Mouse (Mus musculus): ENCODE data around the gene Rab5b. TPM values are rescaled to one million over a fixed set of nuclear protein-coding genes. Genes with fewer than 3 reads are reported as not detected.

Gene Rab5b
- polyA plus RNA-seq, 1 experiment from 2014 or later: 143 TPM

DNA sequence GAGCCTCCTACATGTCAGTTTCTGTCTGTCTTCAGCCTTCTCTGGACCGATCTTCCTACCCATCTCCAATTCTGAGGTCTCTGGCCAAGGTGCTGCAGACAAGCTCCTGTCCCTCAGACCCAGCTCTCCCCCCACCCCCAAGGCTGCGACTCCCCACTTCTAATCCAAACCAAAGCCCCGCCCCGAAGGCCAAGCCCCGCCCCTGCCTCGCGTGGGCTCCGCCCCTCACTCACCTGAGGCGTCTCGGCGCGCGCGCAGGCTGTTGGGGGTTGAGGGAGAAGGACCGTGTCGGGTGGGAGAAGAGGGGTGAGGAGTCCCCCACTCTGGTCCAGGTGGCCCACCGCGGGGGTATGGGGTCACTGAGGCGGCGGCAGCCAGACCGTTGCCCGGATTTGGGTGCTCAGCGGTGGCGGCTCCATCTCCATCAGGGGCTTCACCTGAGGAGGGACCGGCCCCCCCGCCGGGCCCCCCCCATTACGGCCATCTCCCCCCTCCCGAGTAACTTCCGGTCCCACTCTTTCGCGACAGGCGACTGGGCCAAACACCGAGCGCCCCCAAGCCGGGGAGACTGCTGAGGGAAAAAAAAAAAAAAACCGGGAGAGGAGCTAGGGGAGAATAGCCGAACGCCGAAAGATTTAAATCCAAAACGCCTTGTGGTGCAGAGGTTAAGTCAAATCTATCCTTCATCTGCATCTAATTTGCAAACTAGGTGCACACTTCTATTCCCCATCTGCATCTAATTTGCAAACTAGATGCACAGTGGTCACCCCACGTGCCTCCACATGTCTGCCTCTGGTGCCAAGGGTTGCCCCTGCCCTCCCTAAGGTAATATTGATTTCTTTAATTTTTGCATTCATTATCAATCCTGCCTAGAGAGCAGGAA is 27.0 kb downstream of the Rab5b start:
- no peak overlapping the region for H3K27ac ChIP-seq
- WGBS (ENCODE audit: missing documents): 6% methylated on average over 32 of the region's 42 CpGs
- no peaks in the 10 kb centered on the region for H3K79me2 ChIP-seq (ENCODE audit: inconsistent target)
- H3K36me3 ChIP-seq (ENCODE audit: inconsistent target): no peaks in the 10 kb centered on the region
- no peak overlapping the region for H3K4me3 ChIP-seq (ENCODE audit: inconsistent target)

DNA sequence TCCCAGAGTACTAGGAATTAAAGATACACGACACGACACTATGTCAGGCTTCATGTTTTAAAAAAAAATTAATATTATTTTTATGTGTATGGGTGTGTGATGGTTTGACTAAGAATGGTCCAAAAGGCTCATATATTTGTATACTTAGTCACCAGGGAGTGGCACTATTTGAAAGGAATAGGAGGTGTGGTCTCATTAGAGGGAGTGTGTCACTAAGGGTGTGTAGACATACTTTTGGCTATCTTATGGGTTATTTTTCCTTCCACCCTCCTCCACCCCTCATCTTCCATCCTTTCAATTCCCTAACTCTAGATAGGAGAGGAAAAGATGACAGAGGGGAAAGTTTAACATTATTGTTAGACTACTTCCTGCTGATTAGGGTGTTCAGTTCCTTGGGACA is 30.3 kb downstream of the Rab5b start:
- WGBS (ENCODE audit: missing documents): no CpG with 5 or more reads among the region's 2 CpGs
- H3K36me3 ChIP-seq (ENCODE audit: inconsistent target): no peaks in the 10 kb centered on the region
- H3K4me3 ChIP-seq (ENCODE audit: inconsistent target): no peak overlapping the region
- no peak overlapping the region for H3K27ac ChIP-seq
- no peaks in the 10 kb centered on the region for H3K79me2 ChIP-seq (ENCODE audit: inconsistent target)

DNA sequence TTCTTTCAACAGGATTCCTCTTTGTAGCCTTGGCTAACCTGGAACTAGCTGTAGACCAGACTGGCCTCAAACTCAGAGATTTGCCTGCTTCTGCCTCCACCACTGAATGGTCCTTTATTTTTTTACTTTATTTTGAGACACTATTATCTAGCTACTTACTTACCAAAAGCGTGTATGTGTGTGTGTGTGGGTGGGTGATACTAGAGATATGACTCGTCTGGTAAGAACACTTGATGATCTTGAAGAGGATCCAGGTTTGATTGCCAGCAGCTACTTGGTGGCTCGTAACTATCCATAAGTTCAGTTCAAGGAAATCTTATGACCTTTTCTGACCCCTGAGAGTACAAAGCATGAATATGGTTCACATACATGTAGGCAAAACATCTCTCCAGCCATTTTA is 30.8 kb downstream of the Rab5b start:
- H3K27ac ChIP-seq: no peak overlapping the region
- H3K4me3 ChIP-seq (ENCODE audit: inconsistent target): no peak overlapping the region
- 90% methylated on average over 3 of the region's 3 CpGs for WGBS (ENCODE audit: missing documents)

DNA sequence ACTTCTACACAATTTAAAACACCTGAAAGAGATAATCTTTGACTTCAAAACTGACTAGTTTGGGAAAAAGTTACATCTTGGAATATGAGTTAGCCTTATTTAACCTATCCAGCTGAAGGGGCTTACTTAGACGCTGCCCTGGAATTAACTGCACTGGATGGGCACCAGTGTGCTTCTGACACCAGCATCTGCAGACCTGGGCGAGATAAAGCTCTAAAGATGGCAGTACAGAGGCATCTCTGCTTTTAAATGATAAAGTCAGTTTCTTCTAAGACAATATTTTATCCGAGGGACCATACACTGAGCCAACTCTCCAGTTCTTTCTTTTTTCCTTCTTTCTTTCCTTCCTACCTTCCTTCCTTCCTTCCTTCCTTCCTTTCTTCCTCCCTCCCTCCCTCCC is 31.3 kb downstream of the Rab5b start:
- H3K27ac ChIP-seq: no peak overlapping the region
- 86% methylated on average over 3 of the region's 3 CpGs for WGBS (ENCODE audit: missing documents)
- no peaks in the 10 kb centered on the region for H3K79me2 ChIP-seq (ENCODE audit: inconsistent target)
- H3K4me3 ChIP-seq (ENCODE audit: inconsistent target): no peak overlapping the region
- no peaks in the 10 kb centered on the region for H3K36me3 ChIP-seq (ENCODE audit: inconsistent target)

More for the DNA sequence above, 30.8 kb downstream of the Rab5b start:
- no peaks in the 10 kb centered on the region for H3K36me3 ChIP-seq (ENCODE audit: inconsistent target)
- no peaks in the 10 kb centered on the region for H3K79me2 ChIP-seq (ENCODE audit: inconsistent target)

DNA sequence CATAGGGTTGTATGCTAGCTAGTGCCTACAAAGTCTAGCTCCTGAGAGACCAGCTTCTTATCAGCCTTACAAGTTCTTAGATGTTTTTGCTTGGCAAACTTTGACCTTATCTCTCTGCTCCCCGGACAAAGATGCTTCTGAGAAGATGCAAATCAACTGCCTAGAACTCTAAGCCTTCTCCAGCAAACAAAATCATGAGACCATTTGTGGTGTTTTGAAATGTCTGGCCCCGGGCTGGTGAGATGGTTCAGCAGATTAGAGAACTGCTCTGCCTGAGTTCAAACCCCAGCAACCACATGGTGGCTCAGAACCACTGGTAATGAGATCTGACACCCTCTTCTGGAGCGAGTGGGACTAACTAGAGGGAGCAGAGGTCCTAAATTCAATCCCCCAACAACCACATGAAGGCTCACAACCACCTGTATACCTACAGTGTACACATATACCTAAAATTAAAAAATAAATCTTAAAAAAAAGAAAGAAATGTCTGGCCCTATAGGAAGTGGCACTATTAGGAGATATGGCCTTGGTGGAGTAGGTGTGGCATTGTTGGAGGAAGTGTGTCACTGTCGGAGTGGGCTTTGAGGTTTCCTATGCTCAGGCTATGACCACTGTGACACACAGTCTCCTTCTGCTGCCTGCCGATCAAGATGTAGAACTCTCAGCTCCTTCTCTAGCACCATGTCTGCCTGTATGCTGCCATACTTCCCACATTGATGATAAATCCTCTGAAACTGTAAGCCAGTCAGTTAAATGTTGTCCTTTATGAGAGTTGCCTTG is 32.4 kb downstream of the Rab5b start:
- Histone ChIP-seq H3K36me3 (ENCODE audit: inconsistent target) (no peaks in the 10 kb centered on the region), H3K4me3 (ENCODE audit: inconsistent target) (no peak overlapping the region), H3K27ac (no peak overlapping the region), H3K79me2 (ENCODE audit: inconsistent target) (no peaks in the 10 kb centered on the region)
- 37% methylated on average over 5 of the region's 5 CpGs for WGBS (ENCODE audit: missing documents)

DNA sequence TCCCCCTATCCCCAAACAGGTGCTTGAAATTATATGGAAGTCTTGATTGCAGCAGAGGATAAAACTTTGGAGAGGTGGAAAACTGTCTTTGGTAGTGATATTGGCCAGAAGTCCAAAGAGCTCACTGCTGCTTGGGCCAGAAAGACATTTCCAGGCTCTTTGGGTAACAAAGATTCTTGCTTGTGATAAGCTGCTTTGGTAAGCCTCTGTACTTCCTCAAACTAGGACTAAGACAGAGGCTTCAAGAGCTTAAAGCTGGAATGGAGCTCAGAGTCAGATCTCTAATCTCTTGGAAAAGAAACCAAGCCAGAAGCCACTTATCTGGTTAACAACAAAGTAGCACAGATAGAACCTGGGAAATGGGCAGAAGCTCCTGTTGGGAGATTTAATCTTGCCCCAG is 33.6 kb downstream of the Rab5b start:
- H3K79me2 ChIP-seq (ENCODE audit: inconsistent target): no peaks in the 10 kb centered on the region
- H3K27ac ChIP-seq: no peak overlapping the region
- H3K4me3 ChIP-seq (ENCODE audit: inconsistent target): no peak overlapping the region
- no peaks in the 10 kb centered on the region for H3K36me3 ChIP-seq (ENCODE audit: inconsistent target)

DNA sequence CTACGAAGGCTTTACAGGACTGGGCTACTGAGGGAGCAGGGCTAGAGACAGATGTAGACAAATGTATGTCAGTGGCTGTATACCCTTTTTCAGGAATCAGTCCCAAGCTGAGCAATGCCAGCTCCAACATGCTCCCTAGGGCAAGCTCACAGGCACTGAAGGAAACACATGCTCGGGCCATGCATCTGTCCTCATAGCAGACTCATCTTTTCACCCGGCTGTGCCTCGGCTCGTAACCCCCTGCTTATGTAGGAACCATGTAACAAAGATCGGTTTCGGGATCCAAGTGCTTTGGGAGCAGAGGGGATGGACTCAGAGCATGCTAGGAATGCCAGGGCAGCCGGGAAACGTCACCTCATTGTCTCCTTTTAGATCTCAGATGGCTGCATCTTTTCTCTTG is 36.6 kb downstream of the Rab5b start:
- Histone ChIP-seq H3K4me3 (ENCODE audit: inconsistent target) (no peak overlapping the region), H3K36me3 (ENCODE audit: inconsistent target) (no peaks in the 10 kb centered on the region), H3K79me2 (ENCODE audit: inconsistent target) (no peaks in the 10 kb centered on the region), H3K27ac (no peak overlapping the region)
- WGBS (ENCODE audit: missing documents): 87% methylated on average over 9 of the region's 9 CpGs

DNA sequence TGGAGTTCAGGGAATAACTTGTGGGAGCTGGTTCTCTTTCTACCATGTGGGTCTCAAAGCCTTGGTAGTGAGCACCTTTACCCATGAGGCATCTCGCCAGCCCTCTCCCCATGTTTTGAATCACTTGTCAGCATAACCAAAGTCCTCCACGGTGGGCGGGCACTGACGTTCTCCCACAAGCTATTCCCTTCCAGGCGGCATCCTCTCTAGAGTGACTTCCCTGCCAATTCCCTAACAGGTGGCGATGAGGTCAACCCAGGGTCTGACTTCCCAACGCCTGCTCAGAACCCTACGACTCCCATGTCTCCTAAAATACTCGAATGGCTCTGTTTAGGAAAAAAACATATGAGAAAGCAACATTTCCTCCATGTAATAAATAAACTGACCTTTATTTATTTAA is 38.2 kb downstream of the Rab5b start:
- H3K79me2 ChIP-seq (ENCODE audit: inconsistent target): no peaks in the 10 kb centered on the region
- no peaks in the 10 kb centered on the region for H3K36me3 ChIP-seq (ENCODE audit: inconsistent target)
- H3K4me3 ChIP-seq (ENCODE audit: inconsistent target): no peak overlapping the region
- WGBS (ENCODE audit: missing documents): 82% methylated on average over 9 of the region's 9 CpGs
- no peak overlapping the region for H3K27ac ChIP-seq

DNA sequence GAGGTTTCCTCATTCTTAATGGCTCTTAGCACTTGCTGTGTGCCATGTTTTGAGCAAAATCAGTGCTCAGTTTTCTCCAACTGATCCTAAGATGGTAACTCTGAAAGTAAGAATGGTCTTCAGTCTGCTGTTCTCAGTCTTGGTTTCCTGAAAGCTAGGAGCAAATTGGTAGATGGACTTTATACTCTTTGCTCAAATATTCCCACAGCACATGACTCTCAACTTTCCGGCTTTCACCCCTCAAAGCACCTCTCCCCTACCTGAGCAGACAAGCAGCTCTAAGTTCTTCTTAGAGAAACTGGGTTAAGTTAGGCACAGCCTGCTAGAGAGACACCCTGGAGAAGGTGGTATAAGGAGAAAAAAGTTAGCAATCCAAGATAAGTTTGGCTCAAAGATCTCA is 39.3 kb downstream of the Rab5b start:
- H3K36me3 ChIP-seq (ENCODE audit: inconsistent target): no peaks in the 10 kb centered on the region
- H3K79me2 ChIP-seq (ENCODE audit: inconsistent target): no peaks in the 10 kb centered on the region
- WGBS (ENCODE audit: missing documents): 85% methylated on average over 1 of the region's 1 CpGs
- H3K4me3 ChIP-seq (ENCODE audit: inconsistent target): no peak overlapping the region
- no peak overlapping the region for H3K27ac ChIP-seq

DNA sequence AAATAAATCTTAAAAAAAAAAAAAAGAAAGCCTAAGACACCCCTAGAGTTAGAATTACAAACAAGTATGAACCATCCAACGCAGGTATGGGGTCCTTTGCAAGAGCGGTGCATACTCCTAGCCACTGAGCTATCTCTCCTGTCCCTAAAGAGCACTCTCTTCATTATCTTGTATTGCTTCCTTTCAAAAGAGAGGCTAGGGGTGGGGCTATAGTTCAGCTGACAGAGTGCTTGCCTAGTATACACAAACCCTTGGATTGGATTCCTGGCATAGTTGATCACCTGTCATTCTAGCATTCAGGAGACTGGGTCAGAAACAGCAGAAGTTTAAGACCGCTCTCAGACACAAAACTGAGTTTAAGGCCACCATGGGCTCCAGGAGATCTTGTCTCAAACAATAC is 40.8 kb downstream of the Rab5b start:
- H3K4me3 ChIP-seq (ENCODE audit: inconsistent target): no peak overlapping the region
- 95% methylated on average over 3 of the region's 3 CpGs for WGBS (ENCODE audit: missing documents)
- H3K36me3 ChIP-seq (ENCODE audit: inconsistent target): no peaks in the 10 kb centered on the region
- H3K27ac ChIP-seq: no peak overlapping the region
- no peaks in the 10 kb centered on the region for H3K79me2 ChIP-seq (ENCODE audit: inconsistent target)

DNA sequence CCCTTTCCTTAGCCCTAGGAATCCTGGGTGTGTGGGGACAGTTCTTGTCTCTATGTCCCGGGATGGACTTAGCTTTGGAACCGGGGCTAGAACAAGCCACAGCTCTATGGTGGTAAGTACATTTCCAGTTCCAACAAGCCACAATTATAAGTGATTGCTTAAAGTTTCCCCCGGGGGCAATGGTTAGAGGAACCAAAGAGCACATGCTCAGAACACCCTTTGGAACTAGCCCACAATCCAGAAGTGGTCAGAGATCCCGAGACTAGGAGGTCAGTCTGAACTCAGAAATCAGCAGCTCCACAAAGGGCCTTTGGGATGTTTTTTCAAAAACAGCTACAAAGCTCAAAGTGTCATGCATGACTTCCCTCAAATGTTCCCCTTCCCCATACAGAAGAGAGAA is 42.2 kb downstream of the Rab5b start:
- Histone ChIP-seq H3K79me2 (ENCODE audit: inconsistent target) (no peaks in the 10 kb centered on the region), H3K4me3 (ENCODE audit: inconsistent target) (no peak overlapping the region), H3K36me3 (ENCODE audit: inconsistent target) (no peaks in the 10 kb centered on the region), H3K27ac (no peak overlapping the region)
- 66% methylated on average over 4 of the region's 4 CpGs for WGBS (ENCODE audit: missing documents)

DNA sequence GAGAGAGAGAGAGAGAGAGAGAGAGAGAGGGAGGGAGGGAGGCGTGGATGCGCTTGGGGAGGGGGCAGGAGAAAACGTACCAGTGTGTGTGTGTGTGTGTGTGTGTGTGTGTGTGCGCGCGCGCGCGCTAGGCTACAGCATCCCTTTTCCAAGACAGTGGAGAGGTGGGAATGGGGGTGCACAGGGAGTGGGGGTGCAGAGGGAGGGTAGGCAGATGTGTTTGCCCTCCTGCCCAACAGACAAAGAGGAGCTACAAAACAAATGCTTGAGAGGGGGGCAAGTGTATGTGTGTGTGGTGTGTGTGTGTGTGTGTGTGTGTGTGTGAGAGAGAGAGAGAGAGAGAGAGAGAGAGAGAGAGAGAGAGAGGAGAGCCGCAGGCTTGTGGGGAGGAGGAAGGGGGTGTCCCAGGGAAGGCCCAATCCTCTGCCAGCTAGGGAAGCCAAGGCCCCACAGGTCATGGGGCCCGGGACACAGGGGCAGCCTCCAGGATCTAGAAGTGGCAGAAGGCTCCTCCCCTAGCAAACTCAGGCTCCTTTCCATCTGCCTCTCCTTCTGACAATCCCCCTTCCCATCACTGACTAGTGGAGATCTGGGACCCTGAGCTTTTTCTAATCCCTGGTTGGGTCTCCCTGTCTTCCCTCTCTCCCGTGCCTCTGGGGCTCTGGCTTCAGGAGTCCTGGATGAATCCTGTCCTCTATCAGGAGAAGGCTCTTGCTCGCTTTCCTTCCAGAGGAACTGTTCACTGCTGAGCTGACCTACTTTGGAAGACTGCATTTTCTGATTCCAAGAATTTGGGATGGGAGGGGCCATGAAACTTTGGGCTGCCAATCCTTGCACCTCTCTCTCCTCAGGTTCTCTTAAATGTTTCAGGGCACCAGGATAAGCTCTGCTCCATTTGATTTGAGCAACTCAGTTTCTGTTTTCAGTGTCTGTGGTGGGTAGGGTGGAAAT is 49.6 kb downstream of the Rab5b start:
- Histone ChIP-seq H3K4me3 (ENCODE audit: inconsistent target) (no peak overlapping the region), H3K27ac (no peak overlapping the region), H3K36me3 (ENCODE audit: inconsistent target) (no peaks in the 10 kb centered on the region), H3K79me2 (ENCODE audit: inconsistent target) (no peaks in the 10 kb centered on the region)
- 27% methylated on average over 9 of the region's 13 CpGs for whole genome bisulfite sequencing (ENCODE audit: missing documents)

DNA sequence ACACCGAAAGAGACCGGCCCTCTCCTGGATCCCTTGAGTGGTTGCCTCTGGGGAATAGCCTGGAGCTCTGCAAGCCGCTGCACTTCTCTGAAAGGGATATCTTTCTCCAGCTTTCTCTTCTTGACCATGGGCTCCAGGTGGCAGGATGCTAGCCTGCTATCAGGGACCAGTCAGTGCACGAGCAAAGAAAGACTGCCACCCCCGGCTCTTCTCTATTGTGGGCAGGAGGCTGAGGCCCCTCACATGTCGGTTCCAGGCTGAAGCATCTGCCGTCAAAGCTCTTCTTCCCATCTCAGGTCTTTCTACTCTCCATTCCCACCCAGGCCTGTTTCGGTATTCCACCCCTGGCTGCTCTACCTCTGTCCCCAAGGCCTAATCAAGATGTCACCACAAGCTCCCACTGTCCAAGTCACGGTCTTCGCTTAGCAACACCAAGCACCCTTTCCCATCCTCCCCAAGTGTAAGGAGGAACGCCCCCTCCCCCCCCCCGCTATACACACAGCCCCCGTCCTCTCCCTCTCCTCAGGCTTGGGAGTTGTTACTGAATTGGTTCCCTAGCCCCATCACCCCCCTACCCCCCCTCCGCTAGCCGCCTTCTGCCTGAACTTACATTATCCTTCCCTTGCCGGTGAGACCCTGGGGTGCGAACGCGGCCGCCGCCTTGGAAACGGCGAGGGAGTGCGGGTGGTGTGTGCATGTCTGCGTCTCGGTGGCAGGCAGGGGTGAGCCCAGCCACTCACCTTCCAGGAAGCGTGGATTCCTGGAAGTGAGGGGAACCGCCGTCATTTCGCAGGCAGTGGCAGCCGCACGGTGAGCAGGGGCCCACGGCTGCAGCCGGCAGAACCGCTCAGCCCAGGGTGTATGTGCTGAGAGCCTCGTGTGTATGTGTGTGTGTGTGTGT is 50.7 kb downstream of the Rab5b start, which contains the start of gene Ikzf4:
Gene Ikzf4, minus strand, starts transcription at position 881 of the 901 bp plus-strand sequence.
- 24% methylated on average over 34 of the region's 36 CpGs for WGBS (ENCODE audit: missing documents)
- Histone ChIP-seq H3K27ac (no peak within 1 kb of the TSS), H3K36me3 (ENCODE audit: inconsistent target) (no peaks in the 10 kb centered on the region), H3K4me3 (ENCODE audit: inconsistent target) (no peak within 1 kb of the TSS), H3K79me2 (ENCODE audit: inconsistent target) (no peaks in the 10 kb centered on the region)

DNA sequence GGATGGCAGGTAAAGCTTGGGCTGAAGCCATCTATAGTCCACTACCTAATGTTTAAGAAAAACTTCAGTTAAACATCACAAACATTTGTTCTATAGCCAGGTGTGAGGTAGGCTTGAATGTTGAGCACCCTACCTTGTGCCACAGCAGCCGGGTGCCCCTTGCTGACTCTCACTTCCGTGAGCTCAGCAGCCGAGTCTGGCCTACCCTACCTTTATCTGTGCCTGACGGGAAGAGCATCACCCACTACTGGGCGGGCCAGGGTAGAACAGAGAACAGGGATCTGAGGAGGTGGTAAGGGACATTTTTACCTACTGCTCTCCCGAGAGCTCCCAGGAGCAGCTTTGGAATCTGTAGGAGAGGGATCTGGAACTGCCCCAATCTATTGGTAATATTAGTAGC is 53.3 kb downstream of the Rab5b start:
- WGBS (ENCODE audit: missing documents): 100% methylated on average over 6 of the region's 6 CpGs

More for the DNA sequence above, 53.3 kb downstream of the Rab5b start:
- Histone ChIP-seq H3K36me3 (ENCODE audit: inconsistent target) (no peaks in the 10 kb centered on the region), H3K4me3 (ENCODE audit: inconsistent target) (no peak overlapping the region), H3K27ac (no peak overlapping the region), H3K79me2 (ENCODE audit: inconsistent target) (no peaks in the 10 kb centered on the region)
